Mouse (Mus musculus) midbrain, postnatal 0 days (tissue): ENCODE measurements around the gene Cux1. TPM values are rescaled to one million over a fixed set of nuclear protein-coding genes. Genes with fewer than 3 reads are reported as not detected.

Experiments used
- ATAC-seq: fragments of 200-750 bp; cut with Nextera tagmentation; 2 replicates; pipeline ENCODE4 v1.8.0; 2017; ENCODE audit warnings: moderate number of reproducible peaks, mild to moderate bottlenecking, moderate TSS enrichment, moderate library complexity; ENCODE audit not compliant: low FRiP score
- DNase-seq: peaks from one replicate; pipeline ENCODE4 v3.0.0-alpha.2; 2015; ENCODE audit warnings: low spot score
- H3K27ac ChIP-seq: fragments of 300-500 bp; sonication (generic); 2 replicates; pipeline ENCODE4 v1.5.1; 2014; ENCODE audit warnings: low read depth, mild to moderate bottlenecking, low read length, mixed read lengths
- H3K27me3 ChIP-seq: fragments of 300-500 bp; sonication (generic); 2 replicates; pipeline ENCODE4 v1.6.1; 2014; ENCODE audit warnings: low read length, control low read depth, mixed read lengths; ENCODE audit not compliant: insufficient read depth
- H3K36me3 ChIP-seq: fragments of 300-500 bp; sonication (generic); 2 replicates; pipeline ENCODE4 v1.6.1; 2014; ENCODE audit warnings: low read length, control low read depth, mixed read lengths; ENCODE audit not compliant: insufficient read depth
- H3K4me1 ChIP-seq: fragments of 300-500 bp; sonication (generic); 2 replicates; pipeline ENCODE4 v1.6.1; 2014; ENCODE audit warnings: mild to moderate bottlenecking, control low read depth, antibody characterized with exemption, low read length, mixed read lengths; ENCODE audit not compliant: insufficient read depth
- H3K4me2 ChIP-seq: fragments of 300-500 bp; sonication (generic); 2 replicates; pipeline ENCODE4 v1.6.1; 2014; ENCODE audit warnings: low read depth, mild to moderate bottlenecking, low read length, mixed read lengths; ENCODE audit not compliant: poor library complexity, severe bottlenecking
- H3K4me3 ChIP-seq: fragments of 300-500 bp; sonication (generic); 2 replicates; pipeline ENCODE4 v1.5.1; 2014; ENCODE audit warnings: low read depth, mild to moderate bottlenecking, low read length, moderate library complexity
- H3K9ac ChIP-seq: fragments of 300-500 bp; sonication (generic); replicated peaks from 2 replicates; pipeline ENCODE4 v1.6.1; 2014; ENCODE audit warnings: mild to moderate bottlenecking, low read length, moderate library complexity, mixed read lengths; ENCODE audit not compliant: poor library complexity, severe bottlenecking
- H3K9me3 ChIP-seq: fragments of 300-500 bp; sonication (generic); 2 replicates; pipeline ENCODE4 v1.6.1; 2016; ENCODE audit warnings: low read length, control low read depth
- CTCF ChIP-seq: IDR thresholded peaks from 2 replicates; pipeline ENCODE4 v1.5.1; 2016; ENCODE audit warnings: antibody characterized with exemption, mild to moderate bottlenecking
- WGBS: fragments of 180-500 bp; shearing (Covaris S2); extraction: QIAGEN DNeasy Blood & Tissue Kit; methylation state at CpG from one replicate; pipeline ENCODE4 v1.1.7; 2014; 5-methylcytosine and 5-hydroxymethylcytosine counted together
- polyA plus RNA-seq: library from polyadenylated mRNA; unstranded; fragments of >200 nt; fragmentation: Nextera tagmentation; extraction: Ambion mirVana; gene quantifications from 2 replicates; pipeline ENCODE4 v1.2.1, GENCODE M21; 2015
- total RNA-seq: library from RNA; depleted of rRNA; stranded (reverse); fragments of >200 nt; gene quantifications from 2 replicates; pipeline ENCODE4 v1.2.3, GENCODE M21; 2014

The Cux1 gene
- total and polyA plus RNA-seq, 2 experiments from 2014 or later = 97.9 to 133 TPM

DNA sequence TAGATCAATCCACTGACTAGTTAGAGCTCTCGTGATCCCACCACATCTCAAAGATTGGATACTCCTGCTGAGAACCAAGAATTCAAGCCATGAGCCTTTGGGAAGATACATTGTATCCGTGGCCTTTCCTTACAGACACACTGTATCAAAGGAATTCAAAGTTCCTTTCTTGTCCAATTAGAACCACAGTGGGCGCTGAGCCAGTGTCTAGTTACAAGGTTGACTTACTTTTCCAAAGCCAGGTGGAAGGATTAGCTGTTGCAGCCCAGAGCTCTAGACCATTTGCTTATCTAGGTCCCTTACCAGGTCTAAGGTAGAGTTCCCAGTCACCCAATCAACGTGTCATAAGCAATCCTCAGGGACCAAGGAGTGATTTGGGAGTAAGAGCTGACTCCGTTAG lies 33.2 kb upstream of the Cux1 start:
- ATAC-seq (no peak), DNase-seq (no peak)
- WGBS = 82% methylated on average over 5 of the region's 5 CpGs
- Histone ChIP-seq H3K27me3 (no peaks in the 10 kb centered on the region), H3K4me2 (no peak overlapping the region), H3K9ac (no peak overlapping the region), H3K9me3 (no peaks in the 10 kb centered on the region), H3K27ac (no peak overlapping the region), H3K4me3 (no peak overlapping the region), H3K4me1 (no peaks in the 10 kb centered on the region), H3K36me3 (no peaks in the 10 kb centered on the region)
- no peak for TF ChIP-seq CTCF

DNA sequence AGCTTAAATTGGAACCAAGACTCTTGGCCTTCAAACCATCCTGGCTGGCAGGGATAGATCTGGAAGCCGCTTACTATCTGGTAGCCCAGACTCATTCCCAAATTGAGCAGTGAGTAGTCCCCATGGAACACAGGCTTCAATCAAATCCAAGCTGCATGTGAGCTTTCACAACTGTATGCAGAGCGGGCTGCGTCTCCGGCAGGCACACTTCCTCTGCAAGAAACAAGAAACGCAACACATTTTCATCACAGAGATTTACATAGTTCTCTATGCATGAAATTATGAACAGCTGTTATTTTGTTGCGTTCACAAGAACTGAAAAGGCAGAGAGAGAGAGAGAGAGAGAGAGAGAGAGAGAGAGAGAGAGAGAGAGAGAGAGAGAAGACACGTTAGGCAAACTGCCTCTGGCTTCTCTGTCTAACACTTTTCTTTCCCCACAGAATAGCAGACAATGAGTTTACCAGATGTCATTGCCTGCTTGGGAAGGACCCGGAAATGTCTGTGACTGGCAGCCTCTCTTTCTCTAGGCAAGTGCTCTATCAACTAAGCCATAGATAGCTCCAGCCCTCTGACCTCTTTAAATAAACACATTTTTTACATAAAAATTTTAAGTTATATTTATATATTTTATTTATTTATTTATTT lies 27.7 kb upstream of the Cux1 start:
- H3K4me2 ChIP-seq = no peak overlapping the region
- ATAC-seq (no peak), DNase-seq (peak; percentile 19)
- H3K27ac ChIP-seq = no peak overlapping the region
- no peaks in the 10 kb centered on the region for H3K27me3 ChIP-seq
- no peak for TF ChIP-seq CTCF
- no peaks in the 10 kb centered on the region for H3K9me3 ChIP-seq
- no peak overlapping the region for H3K4me3 ChIP-seq
- H3K9ac ChIP-seq = no peak overlapping the region
- WGBS = 54% methylated on average over 8 of the region's 8 CpGs
- no peaks in the 10 kb centered on the region for H3K4me1 ChIP-seq
- no peaks in the 10 kb centered on the region for H3K36me3 ChIP-seq

DNA sequence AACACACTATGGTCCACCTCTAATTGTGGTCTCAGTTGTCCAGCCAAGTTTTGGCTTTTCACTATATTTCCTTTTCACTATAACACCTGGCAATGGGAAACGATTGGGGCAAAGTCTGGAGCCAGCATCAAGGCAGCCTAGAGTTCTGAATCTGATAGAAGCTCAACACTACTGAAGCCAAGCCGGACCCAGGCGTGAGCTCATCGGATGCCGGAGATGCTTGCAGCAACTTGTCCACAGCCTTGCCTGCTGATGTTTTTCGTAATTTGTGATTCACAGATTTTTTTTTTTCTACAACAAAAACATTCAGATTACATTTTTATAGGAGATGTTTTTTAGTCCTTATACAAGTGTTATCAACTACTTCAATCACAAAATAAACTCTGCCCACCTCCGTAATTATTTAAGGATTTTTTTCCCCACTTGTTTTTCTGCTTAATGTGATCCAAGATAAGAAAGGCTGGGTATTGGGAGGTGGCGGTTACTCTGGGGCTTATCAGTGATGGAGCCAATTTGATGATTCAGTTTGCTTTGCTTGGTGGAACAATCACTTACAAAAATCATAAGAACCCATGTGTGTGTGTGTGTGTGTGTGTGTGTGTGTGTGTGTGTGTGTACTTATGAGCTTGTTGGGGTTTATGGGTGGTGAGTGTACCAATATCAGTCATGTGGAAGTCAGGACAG lies 24.7 kb upstream of the Cux1 start:
- WGBS = 89% methylated on average over 8 of the region's 8 CpGs
- no peak for ATAC-seq
- no peaks in the 10 kb centered on the region for H3K9me3 ChIP-seq

DNA sequence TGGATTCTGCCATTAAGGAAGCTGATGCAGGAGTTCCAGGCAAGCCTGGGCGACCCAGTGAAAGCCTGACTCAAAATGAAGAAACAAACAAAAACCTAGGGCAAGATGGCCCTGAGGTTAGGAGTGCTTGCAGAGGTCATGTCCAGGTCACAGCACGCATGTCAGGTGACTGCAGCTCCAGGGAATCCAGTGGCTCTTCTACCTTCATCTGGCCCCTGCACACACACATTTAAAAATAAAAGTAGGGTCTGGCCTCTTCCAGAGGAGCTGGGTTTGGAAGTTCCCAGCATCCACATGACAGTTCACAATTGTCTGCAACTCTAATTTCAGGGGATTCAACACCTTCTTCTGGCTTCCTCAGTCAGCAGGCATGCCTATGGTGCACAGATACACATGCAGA lies 21.7 kb upstream of the Cux1 start:
- no peak for DNase-seq
- WGBS = 66% methylated on average over 2 of the region's 2 CpGs
- ATAC-seq = no peak
- H3K36me3 ChIP-seq = no peaks in the 10 kb centered on the region
- H3K27ac ChIP-seq = no peak overlapping the region
- no peak overlapping the region for H3K4me2 ChIP-seq
- H3K27me3 ChIP-seq = no peaks in the 10 kb centered on the region
- no peak overlapping the region for H3K9ac ChIP-seq
- no peaks in the 10 kb centered on the region for H3K9me3 ChIP-seq
- no peak for TF ChIP-seq CTCF
- no peak overlapping the region for H3K4me3 ChIP-seq
- no peaks in the 10 kb centered on the region for H3K4me1 ChIP-seq

More for the DNA sequence above, 24.7 kb upstream of the Cux1 start:
- no peak for TF ChIP-seq CTCF
- DNase-seq = no peak
- Histone ChIP-seq H3K27me3 (no peaks in the 10 kb centered on the region), H3K4me1 (no peaks in the 10 kb centered on the region), H3K9ac (no peak overlapping the region), H3K4me3 (no peak overlapping the region), H3K27ac (no peak overlapping the region), H3K36me3 (no peaks in the 10 kb centered on the region), H3K4me2 (no peak overlapping the region)

DNA sequence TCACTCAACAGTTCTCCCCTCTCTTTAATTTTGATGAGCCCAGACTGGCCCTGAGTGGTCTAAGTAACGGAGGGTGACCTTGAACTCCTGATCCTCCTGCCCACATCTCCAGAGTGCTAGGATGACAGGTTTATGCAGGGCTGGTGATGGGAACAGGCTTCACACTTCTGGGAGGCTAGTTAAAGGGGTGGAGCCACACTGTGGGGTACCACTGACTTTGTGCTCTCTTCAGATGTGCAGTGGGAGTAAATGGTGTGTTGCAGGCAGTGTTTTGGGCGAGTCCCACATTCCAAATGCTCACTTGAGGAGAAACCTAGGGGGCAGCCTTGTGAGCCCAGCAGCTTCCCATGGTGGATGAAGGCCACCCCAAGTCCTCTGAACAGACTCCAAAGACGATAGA lies 21.2 kb upstream of the Cux1 start:
- H3K9me3 ChIP-seq = no peaks in the 10 kb centered on the region
- ATAC-seq (no peak), DNase-seq (no peak)
- H3K36me3 ChIP-seq = no peaks in the 10 kb centered on the region
- no peaks in the 10 kb centered on the region for H3K4me1 ChIP-seq
- no peaks in the 10 kb centered on the region for H3K27me3 ChIP-seq
- H3K27ac ChIP-seq = no peak overlapping the region
- H3K4me2 ChIP-seq = no peak overlapping the region
- H3K4me3 ChIP-seq = no peak overlapping the region
- TF ChIP-seq CTCF = no peak
- WGBS = 83% methylated on average over 3 of the region's 3 CpGs
- H3K9ac ChIP-seq = no peak overlapping the region

DNA sequence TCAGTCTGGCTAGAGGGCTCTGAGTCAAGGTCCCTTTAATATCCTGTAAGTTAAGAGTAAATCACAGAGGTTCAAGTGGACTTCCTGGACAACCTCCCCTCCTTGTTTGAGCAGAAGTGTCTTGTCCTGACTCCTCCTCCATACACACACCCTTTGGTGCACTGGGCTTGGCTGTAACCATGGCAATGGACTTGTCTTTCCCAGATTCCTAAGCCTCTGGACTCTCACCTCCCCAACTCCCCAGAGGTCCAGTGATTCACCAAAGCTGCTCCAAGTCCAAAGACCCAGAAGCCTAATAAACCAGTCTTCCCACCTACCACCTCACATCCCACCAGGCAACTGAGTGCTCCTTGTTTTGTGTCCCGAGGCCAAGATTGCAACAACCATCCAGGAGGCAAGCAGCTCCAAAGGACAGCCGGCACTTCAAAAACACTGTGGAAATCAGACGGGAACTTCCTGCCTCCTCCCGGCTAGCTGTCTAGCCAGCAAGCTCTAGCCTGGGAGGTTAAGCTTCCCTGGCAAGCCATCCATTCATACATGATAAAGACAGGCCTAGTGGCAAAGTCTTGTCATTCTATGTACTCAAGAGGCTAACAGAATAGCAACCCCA lies 17.5 kb upstream of the Cux1 start:
- H3K4me3 ChIP-seq = no peak overlapping the region
- H3K4me1 ChIP-seq = no peaks in the 10 kb centered on the region
- H3K36me3 ChIP-seq = no peaks in the 10 kb centered on the region
- no peak for TF ChIP-seq CTCF
- ATAC-seq (no peak), DNase-seq (no peak)
- H3K27me3 ChIP-seq = peaks cover 10% of the 10 kb centered on the region
- no peak overlapping the region for H3K27ac ChIP-seq
- no peak overlapping the region for H3K9ac ChIP-seq
- no peak overlapping the region for H3K4me2 ChIP-seq
- WGBS = 45% methylated on average over 4 of the region's 4 CpGs
- no peaks in the 10 kb centered on the region for H3K9me3 ChIP-seq
